Mouse (Mus musculus): ENCODE data around the gene Aprt. TPM values are rescaled to one million over a fixed set of nuclear protein-coding genes. Genes with fewer than 3 reads are reported as not detected.

The Aprt gene
- polyA plus RNA-seq, 1 experiment from 2014 or later, result 262 TPM

GRCm38 (mm10) chr8:122546066-122546755 lies 30.5 kb downstream of the Aprt start:
- Histone ChIP-seq H3K36me3 (ENCODE audit: control insufficient read depth, insufficient read depth, low read length) (peaks cover 5% of the 10 kb centered on the region), H3K4me3 (ENCODE audit: low read depth, low read length) (peak overlapping the region; percentile 87), H3K4me2 (peak overlapping the region; percentile 90), H3K9me3 (replicated peaks; ENCODE audit: control insufficient read depth, low read length) (no peaks in the 10 kb centered on the region), H3K9ac (ENCODE audit: low read depth, low read length) (peak overlapping the region; percentile 73), H3K27ac (ENCODE audit: low read depth, low read length) (peak overlapping the region; percentile 93), H3K27me3 (ENCODE audit: control insufficient read depth, insufficient read depth, low read length) (no peaks in the 10 kb centered on the region), H3K4me1 (ENCODE audit: control insufficient read depth, insufficient read depth, low read length) (peaks cover 71% of the 10 kb centered on the region)
- peak; percentile 87 for ATAC-seq (replicated peaks; ENCODE audit: insufficient number of reproducible peaks, low FRiP score, low TSS enrichment)
- WGBS (ENCODE audit: insufficient replicate concordance), result 42% methylated on average over 7 of the region's 7 CpGs

GRCm38 (mm10) chr8:122544138-122544537 lies 32.6 kb downstream of the Aprt start:
- Histone ChIP-seq H3K4me3 (ENCODE audit: low read depth, low read length) (no peak overlapping the region), H3K9ac (ENCODE audit: low read depth, low read length) (no peak overlapping the region; the same call in 1 of the 2 replicates), H3K27me3 (ENCODE audit: control insufficient read depth, insufficient read depth, low read length) (no peaks in the 10 kb centered on the region), H3K4me1 (ENCODE audit: control insufficient read depth, insufficient read depth, low read length) (peaks cover 60% of the 10 kb centered on the region), H3K4me2 (no peak overlapping the region), H3K36me3 (ENCODE audit: control insufficient read depth, insufficient read depth, low read length) (peaks cover 5% of the 10 kb centered on the region), H3K27ac (ENCODE audit: low read depth, low read length) (no peak overlapping the region), H3K9me3 (replicated peaks; ENCODE audit: control insufficient read depth, low read length) (no peaks in the 10 kb centered on the region)
- ATAC-seq (replicated peaks; ENCODE audit: insufficient number of reproducible peaks, low FRiP score, low TSS enrichment), result no peak
- WGBS (ENCODE audit: insufficient replicate concordance), result 85% methylated on average over 8 of the region's 8 CpGs

GRCm38 (mm10) chr8:122538310-122539076 lies 38.2 kb downstream of the Aprt start:
- 84% methylated on average over 9 of the region's 9 CpGs for WGBS (ENCODE audit: insufficient replicate concordance)
- no peaks in the 10 kb centered on the region for H3K27me3 ChIP-seq (ENCODE audit: control insufficient read depth, insufficient read depth, low read length)
- H3K4me3 ChIP-seq (ENCODE audit: low read depth, low read length), result no peak overlapping the region
- H3K27ac ChIP-seq (ENCODE audit: low read depth, low read length), result peak overlapping the region; percentile 57; the same call in 1 of the 2 replicates
- H3K4me1 ChIP-seq (ENCODE audit: control insufficient read depth, insufficient read depth, low read length), result peaks cover 32% of the 10 kb centered on the region
- no peak overlapping the region for H3K9ac ChIP-seq (ENCODE audit: low read depth, low read length)
- no peak for ATAC-seq (replicated peaks; ENCODE audit: insufficient number of reproducible peaks, low FRiP score, low TSS enrichment)
- H3K36me3 ChIP-seq (ENCODE audit: control insufficient read depth, insufficient read depth, low read length), result peaks cover 3% of the 10 kb centered on the region
- no peak overlapping the region for H3K4me2 ChIP-seq
- H3K9me3 ChIP-seq (replicated peaks; ENCODE audit: control insufficient read depth, low read length), result no peaks in the 10 kb centered on the region

- Histone ChIP-seq H3K9ac (ENCODE audit: low read depth, low read length) (peak overlapping the region; percentile 61; the same call in 1 of the 2 replicates), H3K27me3 (ENCODE audit: control insufficient read depth, insufficient read depth, low read length) (no peaks in the 10 kb centered on the region), H3K4me3 (ENCODE audit: low read depth, low read length) (no peak overlapping the region), H3K27ac (ENCODE audit: low read depth, low read length) (peak overlapping the region; percentile 57), H3K36me3 (ENCODE audit: control insufficient read depth, insufficient read depth, low read length) (no peaks in the 10 kb centered on the region), H3K4me1 (ENCODE audit: control insufficient read depth, insufficient read depth, low read length) (peaks cover 37% of the 10 kb centered on the region), H3K4me2 (peak overlapping the region; percentile 47), H3K9me3 (replicated peaks; ENCODE audit: control insufficient read depth, low read length) (no peaks in the 10 kb centered on the region)
- 0 out of 2 replicates have a peak, but pooled peaks have one; percentile 12 for ATAC-seq (replicated peaks; ENCODE audit: insufficient number of reproducible peaks, low FRiP score, low TSS enrichment)
- 54% methylated on average over 2 of the region's 2 CpGs for WGBS (ENCODE audit: insufficient replicate concordance)
Observed at GRCm38 (mm10) chr8:122537812-122538211, 38.9 kb downstream of the Aprt start.

DNA sequence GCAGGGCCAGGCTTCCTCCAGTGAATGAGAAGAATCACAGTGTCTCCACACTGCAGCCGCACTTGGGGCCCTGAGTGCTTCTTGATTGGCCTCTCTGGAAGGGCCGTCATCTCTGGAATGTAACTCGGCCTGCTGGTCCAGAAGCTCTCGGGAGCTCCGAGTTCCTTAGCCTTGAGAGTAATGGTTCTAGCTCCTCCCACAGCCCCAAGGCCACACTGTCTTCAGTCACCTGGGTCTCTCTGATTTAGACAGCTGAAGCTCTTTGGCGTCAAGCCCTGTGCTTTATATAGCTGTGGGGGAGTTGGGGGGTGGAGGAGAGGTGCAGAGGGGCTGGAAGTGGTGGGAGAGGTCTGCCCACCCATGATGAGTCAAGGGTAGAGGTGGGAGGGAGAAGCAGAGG lies 39.7 kb downstream of the Aprt start:
- H3K4me1 ChIP-seq (ENCODE audit: control insufficient read depth, insufficient read depth, low read length), result peaks cover 32% of the 10 kb centered on the region
- H3K4me3 ChIP-seq (ENCODE audit: low read depth, low read length), result no peak overlapping the region
- H3K4me2 ChIP-seq, result peak overlapping the region; percentile 47
- 16% methylated on average over 6 of the region's 6 CpGs for WGBS (ENCODE audit: insufficient replicate concordance)
- H3K9ac ChIP-seq (ENCODE audit: low read depth, low read length), result peak overlapping the region; percentile 61
- ATAC-seq (replicated peaks; ENCODE audit: insufficient number of reproducible peaks, low FRiP score, low TSS enrichment), result peak; percentile 33; the same call in 1 of the 2 replicates
- H3K27me3 ChIP-seq (ENCODE audit: control insufficient read depth, insufficient read depth, low read length), result no peaks in the 10 kb centered on the region
- H3K27ac ChIP-seq (ENCODE audit: low read depth, low read length), result peak overlapping the region; percentile 57
- H3K9me3 ChIP-seq (replicated peaks; ENCODE audit: control insufficient read depth, low read length), result no peaks in the 10 kb centered on the region
- no peaks in the 10 kb centered on the region for H3K36me3 ChIP-seq (ENCODE audit: control insufficient read depth, insufficient read depth, low read length)

DNA sequence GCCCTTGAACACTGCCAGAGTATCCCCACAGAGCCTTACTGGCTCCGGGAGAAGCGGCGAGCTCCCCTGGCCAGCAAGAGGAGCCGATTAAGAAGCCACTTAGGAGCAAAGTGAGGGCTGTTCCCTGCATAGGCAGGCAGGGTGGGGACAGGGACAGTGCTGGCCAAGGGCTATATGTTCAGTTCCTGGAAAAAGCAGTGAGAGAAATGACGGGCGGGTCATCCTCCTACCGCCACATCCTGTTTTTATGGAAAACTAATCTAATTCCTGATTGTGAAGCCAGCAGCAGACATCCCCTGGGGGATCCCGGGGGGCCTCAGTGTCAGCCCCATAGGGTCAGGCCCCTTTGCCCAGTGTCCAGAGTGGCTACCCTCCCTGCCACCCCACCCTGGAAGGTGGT lies 45.4 kb downstream of the Aprt start:
- ATAC-seq (replicated peaks; ENCODE audit: insufficient number of reproducible peaks, low FRiP score, low TSS enrichment), result no peak
- H3K36me3 ChIP-seq (ENCODE audit: control insufficient read depth, insufficient read depth, low read length), result peaks cover 3% of the 10 kb centered on the region; the same call in 1 of the 2 replicates
- peak overlapping the region; percentile 32; the same call in 1 of the 2 replicates for H3K4me2 ChIP-seq
- no peak overlapping the region; the same call in 1 of the 2 replicates for H3K9ac ChIP-seq (ENCODE audit: low read depth, low read length)
- peak overlapping the region; percentile 64 for H3K27ac ChIP-seq (ENCODE audit: low read depth, low read length)
- no peaks in the 10 kb centered on the region for H3K27me3 ChIP-seq (ENCODE audit: control insufficient read depth, insufficient read depth, low read length)
- WGBS (ENCODE audit: insufficient replicate concordance), result 56% methylated on average over 8 of the region's 8 CpGs
- H3K9me3 ChIP-seq (replicated peaks; ENCODE audit: control insufficient read depth, low read length), result no peaks in the 10 kb centered on the region
- peaks cover 49% of the 10 kb centered on the region for H3K4me1 ChIP-seq (ENCODE audit: control insufficient read depth, insufficient read depth, low read length)
- H3K4me3 ChIP-seq (ENCODE audit: low read depth, low read length), result no peak overlapping the region

DNA sequence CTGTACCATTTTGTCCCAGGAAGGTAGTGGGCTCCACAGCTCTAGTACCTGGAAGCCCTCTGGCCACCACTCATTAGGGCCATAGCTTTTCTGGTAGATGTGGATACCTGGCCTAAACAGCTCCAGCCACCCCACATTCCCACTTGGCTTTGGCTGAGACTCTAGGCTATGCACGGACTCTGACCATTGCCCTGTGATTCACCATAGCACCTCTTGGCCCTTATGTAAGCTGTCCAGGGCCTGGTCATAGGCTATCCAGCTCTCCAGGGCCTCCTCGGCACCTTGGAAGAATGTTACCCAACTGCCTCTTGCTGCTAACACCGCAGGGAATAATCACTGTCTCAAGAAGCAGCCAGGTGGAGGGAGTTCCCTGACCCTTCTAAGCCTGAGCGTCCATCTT lies 47.5 kb downstream of the Aprt start:
- no peaks in the 10 kb centered on the region for H3K9me3 ChIP-seq (replicated peaks; ENCODE audit: control insufficient read depth, low read length)
- H3K9ac ChIP-seq (ENCODE audit: low read depth, low read length), result no peak overlapping the region
- no peak for ATAC-seq (replicated peaks; ENCODE audit: insufficient number of reproducible peaks, low FRiP score, low TSS enrichment)
- H3K27me3 ChIP-seq (ENCODE audit: control insufficient read depth, insufficient read depth, low read length), result no peaks in the 10 kb centered on the region
- H3K4me1 ChIP-seq (ENCODE audit: control insufficient read depth, insufficient read depth, low read length), result peaks cover 67% of the 10 kb centered on the region
- H3K4me2 ChIP-seq, result no peak overlapping the region
- 88% methylated on average over 4 of the region's 4 CpGs for WGBS (ENCODE audit: insufficient replicate concordance)
- peaks cover 3% of the 10 kb centered on the region; the same call in 1 of the 2 replicates for H3K36me3 ChIP-seq (ENCODE audit: control insufficient read depth, insufficient read depth, low read length)
- H3K27ac ChIP-seq (ENCODE audit: low read depth, low read length), result no peak overlapping the region
- H3K4me3 ChIP-seq (ENCODE audit: low read depth, low read length), result no peak overlapping the region

DNA sequence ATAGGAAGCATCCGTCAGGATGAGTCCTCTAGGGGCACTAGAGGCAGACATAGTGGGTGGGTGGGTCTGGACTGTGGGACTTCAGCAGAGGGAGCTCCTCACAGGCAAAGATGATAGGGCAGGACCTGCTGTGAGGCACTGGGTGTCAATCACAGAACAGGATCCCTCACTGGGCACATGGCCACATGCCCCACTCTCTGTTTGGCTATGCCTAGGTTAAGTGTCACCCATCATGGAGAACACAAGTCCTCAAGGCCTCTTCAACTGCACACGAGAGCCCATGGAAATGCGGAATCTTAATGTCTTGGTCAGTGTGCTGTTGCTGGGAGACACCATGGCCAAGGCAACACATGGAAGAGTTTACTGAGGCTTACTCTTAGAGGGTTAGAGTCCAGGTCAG lies 48.8 kb downstream of the Aprt start:
- H3K27me3 ChIP-seq (ENCODE audit: control insufficient read depth, insufficient read depth, low read length), result no peaks in the 10 kb centered on the region
- WGBS (ENCODE audit: insufficient replicate concordance), result 82% methylated on average over 3 of the region's 3 CpGs
- peaks cover 3% of the 10 kb centered on the region; the same call in 1 of the 2 replicates for H3K36me3 ChIP-seq (ENCODE audit: control insufficient read depth, insufficient read depth, low read length)
- peak overlapping the region; percentile 54 for H3K27ac ChIP-seq (ENCODE audit: low read depth, low read length)
- H3K4me1 ChIP-seq (ENCODE audit: control insufficient read depth, insufficient read depth, low read length), result peaks cover 74% of the 10 kb centered on the region
- H3K4me3 ChIP-seq (ENCODE audit: low read depth, low read length), result no peak overlapping the region
- H3K4me2 ChIP-seq, result no peak overlapping the region
- no peaks in the 10 kb centered on the region for H3K9me3 ChIP-seq (replicated peaks; ENCODE audit: control insufficient read depth, low read length)
- no peak for ATAC-seq (replicated peaks; ENCODE audit: insufficient number of reproducible peaks, low FRiP score, low TSS enrichment)
- H3K9ac ChIP-seq (ENCODE audit: low read depth, low read length), result no peak overlapping the region
